Mouse (Mus musculus) liver, postnatal 0 days (tissue): ENCODE data around the gene Prr15l.

Source experiments
- CTCF ChIP-seq: sonication (generic); IDR thresholded peaks from 2 replicates; pipeline ENCODE4 v1.5.1; 2016; ENCODE audit warnings: antibody characterized with exemption, low read depth
- EP300 ChIP-seq: IDR thresholded peaks from 2 replicates; pipeline ENCODE4 v1.6.1; 2016; ENCODE audit warnings: antibody characterized with exemption, low read depth, mild to moderate bottlenecking

DNA sequence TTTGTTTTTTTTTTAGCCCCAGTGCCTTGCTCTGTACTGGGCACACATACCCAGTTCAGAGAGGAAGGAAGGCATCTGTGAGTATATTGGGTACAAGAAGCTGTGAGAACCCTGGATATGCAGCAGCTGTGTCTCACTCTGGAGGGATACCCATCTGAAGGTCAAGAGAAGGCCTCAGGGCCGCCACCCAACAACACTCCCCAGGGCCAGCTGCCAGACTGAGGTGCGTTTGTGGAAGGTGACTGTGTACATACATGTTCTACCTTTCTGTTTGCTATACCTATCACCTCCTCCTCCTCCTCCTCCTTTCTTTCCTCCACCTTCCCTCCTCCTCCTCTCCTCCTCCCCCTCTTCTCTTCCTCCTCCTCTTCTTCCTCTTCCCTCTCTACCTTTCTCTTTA, at the start of gene Prr15l:
- TF ChIP-seq CTCF (no peak), EP300 (no peak)
